Mouse (Mus musculus): Measurements from ENCODE around the gene Frmd7.

- TF ChIP-seq CTCF (IDR thresholded peaks at IDR 0.05; ENCODE audit: low read depth) (no peak), EP300 (IDR thresholded peaks at IDR 0.05; ENCODE audit: low read depth) (no peak)
Observed at GRCm38 (mm10) chrX:50991324-50991723, 48.8 kb upstream of the Frmd7 start.
